Mouse (Mus musculus): ENCODE measurements around the gene Cabp1.
A peak's percentile ranks its signal among the peaks of the same experiment; 100 is the strongest.

The Cabp1 gene

DNA sequence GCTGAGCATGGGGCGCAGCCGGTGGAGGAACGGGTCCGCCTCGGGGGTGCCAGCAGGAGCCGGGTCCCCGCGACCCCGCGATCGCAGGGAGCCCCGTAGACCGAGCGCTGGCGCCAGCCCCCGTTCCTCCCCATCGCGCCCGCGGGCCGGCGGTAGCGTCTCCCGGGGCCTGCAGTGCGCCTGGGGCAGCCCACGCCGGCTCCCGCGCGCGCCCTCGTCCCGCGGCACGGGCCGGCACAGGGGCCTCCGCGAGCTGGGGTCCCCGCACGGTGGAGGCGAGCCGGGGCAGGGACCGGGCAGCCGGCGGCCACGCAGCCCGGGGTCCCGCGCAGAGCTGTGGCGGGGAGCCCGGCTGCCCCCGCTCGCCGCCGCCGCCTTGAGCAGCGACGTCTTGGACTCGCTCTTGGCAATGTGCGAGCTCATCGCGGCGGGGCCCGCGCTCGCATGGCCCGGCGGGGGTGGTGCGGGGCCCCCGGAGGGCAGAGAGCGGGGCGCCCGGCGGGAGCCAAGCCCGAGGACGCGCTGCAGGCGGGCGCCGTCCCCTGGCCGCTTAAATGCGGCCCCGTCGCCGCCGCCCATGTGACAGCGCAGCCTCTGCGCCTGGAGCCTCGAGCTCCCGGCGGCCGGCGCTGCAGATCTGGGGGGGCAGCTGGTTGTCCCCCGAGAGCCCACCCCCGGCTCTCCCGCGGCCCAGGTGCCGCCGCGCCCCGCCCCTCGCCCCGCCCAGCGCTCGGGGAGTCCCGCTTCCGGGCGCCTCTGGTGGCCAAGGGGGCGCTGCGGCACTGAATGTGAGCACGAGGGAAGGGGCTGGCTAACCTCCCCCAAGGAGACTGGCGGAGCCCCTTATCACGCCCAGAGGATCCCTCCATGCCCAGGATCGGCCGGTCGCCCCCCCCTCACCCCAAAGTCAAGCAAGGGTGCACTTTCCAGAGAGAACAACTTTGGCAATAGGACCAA, at the start of gene Cabp1:
Cabp1 (minus strand) TSS at position 713 of the 957 bp plus-strand sequence.
- DNase-seq = peak in 1 of 2 experiments; percentile 26

DNA sequence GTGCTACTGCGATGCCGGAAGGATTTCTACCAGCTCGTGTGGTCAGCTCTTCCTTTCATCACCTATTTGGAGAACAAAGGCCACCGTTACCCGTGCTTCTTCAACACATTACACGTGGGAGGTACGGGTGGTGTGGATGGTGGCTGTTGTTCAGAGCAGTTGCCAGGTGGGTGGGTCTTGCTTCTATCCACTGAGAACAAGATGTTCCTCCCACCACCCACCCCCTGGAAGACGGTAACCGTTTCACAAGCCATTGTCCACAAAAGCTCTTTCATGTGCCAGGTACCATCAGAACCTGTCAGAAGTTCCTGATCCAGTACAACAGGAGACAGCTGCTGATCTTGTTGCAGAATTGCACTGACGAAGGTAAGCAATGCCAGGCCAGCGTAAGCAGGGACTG, 46.0 kb upstream of the Cabp1 start:
- DNase-seq = no peak

DNA sequence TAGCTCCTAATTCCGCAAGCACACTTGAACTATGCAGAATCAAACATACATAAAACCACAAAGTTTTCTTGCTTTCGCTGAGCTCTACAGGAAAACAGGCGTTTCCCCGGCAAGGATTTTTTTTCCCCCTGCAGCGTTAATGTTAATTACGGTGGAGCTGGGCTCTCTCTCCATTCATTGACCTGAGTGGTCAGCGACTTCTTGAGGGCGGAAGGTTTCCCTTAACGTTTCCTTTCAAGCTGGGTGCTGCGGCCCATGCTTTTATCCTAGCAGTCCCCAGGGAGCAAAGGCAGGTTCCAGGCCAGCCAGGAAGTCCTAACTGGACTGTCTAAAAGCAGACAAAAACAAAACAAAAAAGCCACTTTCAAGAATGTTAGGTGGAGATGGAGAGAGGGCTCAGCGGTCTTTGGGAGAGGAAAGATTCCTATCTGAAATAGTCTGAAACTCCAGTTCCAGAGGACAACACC, 44.6 kb upstream of the Cabp1 start:
- peak in 1 of 2 experiments; percentile 33 for DNase-seq

DNA sequence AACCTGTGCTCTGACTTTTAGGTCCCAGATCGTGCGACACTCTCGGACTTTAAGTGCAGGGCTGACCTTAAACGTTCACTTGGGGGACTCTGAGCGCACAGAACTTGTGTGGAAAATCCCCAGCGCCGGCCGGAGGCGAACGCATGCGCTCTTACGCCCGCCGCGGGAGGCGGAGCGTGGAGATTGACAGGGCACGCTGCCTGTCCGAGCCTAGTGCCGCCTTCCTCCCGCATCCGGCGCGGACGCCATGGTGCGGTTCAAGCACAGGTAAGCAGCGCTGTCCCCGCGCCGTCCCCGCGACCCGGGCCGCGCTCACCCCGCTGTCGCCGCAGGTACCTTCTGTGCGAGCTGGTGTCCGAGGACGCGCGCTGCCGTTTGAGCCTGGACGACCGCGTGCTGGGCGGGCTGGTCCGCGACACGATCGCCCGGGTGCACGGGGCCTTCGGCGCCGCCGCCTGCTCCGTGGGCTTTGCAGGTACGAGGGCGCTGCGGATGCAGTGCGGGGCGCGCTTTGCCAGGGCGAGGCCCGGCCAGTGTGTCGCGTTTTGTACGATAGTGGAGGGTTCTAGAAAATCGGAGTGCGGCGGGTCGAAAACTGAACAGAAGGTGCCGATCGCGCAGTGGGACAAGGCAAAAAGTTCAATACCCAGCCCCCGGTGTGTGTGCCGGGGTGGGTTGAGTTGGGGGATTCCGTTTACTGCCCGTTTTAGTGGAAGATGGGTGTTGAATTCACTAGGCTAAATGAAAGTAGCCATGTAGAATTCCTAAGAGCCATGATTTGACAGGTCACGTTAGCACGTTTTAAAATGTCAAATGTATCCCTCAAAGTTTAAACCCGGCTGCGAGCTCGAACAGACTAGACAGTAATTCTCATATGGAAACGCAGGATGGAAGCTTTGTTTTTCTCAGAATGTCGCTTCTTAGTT, 43.9 kb upstream of the Cabp1 start:
- DNase-seq = peak; percentile 94 to 96

DNA sequence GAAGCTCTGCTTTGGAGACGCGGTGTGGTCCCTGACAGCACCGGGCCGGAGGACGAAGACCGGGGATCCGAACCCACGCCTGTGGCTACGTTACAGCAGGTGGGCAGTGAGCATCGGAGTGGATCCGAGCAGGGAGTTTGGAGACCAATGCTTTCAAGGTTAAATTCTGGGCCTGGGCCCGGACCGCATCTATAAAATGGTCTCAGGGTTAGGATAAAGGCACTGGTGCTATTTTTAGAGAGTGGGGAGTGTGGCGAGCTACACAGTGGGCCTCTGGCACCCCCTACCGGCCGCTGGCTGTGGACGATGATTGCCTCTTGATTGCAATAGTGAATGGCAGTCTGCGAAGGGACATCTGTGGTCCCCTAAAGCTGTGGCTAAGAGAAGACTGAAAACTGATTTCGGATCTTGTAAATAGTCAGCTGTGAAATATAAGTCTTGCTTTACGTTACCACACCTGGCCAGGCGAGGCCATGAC, 41.6 kb upstream of the Cabp1 start, which contains the start of gene Pop5:
Pop5 (plus strand) TSS at position 51 of the 478 bp plus-strand sequence.
- peak; percentile 75 to 92 for DNase-seq

DNA sequence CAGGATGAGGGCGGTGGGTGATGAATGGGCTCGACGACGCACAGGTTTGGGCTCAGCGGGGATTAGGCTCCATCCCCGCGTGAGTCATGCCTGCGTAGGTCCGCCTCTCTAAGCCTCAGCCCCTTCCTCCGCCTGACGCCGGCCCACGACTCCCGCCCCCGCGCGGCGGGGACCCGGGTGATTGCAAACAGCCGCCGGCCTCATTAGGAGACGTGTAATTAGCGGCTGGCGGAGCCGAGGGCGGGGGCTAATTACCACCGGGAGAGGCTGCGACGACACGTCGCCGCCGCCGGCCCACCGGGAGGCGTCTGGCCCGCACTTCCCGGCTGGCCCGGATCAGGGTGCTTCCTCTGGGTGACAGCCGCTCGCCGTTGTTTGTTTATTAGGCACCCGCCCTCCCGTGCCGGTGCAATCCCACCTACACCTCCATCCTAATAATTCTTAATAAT, 41.2 kb upstream of the Cabp1 start:
- DNase-seq = peak in 1 of 2 experiments; percentile 55

DNA sequence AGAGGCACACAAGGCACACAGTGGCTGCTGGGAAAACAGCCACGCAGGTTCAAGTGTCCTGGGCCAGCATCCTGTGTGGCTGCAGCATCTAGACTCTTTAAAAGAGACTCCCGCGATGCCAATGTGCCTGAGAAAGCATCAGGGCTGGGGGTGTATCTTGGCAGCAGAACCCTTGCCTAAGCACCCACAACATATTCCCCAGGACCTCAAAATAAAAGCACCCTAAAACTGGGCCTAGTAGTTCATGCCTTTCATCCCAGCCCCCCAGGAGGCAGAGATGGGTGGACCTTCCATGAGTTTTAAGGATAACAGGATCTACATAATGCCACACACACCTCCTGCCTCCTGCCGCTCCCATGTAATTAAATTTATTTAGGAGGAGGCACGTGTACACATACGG, 40.3 kb upstream of the Cabp1 start:
- no peak for DNase-seq

DNA sequence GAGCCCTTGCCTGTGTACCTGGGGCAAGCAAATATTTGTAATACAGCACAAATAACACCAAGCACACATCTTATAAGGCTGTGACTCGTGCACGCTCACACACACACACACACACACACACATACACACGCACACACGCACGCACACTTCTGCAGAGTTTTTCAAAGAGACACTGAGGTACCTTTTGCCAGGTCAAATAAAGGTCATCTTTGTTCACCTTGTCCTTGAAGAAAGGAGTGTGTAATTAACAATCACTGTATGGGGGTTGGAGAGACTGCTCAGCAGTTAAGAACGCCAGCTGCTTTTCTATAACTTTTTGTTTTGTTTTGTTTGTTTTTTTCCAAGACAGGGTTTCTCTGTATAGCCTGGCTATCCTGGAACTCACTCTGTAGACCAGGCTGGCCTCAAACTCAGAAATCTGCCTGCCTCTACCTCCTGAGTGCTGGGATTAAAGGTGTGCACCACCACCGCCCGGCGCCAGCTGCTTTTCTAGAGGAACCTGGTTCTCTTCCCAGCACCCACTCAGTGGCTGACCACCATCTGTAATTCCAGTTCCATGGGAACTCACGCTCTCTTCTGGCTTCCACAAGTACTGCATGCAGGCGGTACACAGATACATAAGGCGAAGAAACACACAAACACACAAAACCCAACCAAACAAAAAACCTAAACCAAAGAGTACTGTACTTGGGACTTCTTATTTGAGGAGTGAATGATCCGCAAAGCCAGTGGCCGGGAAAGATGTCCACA, 39.0 kb upstream of the Cabp1 start:
- no peak for DNase-seq

DNA sequence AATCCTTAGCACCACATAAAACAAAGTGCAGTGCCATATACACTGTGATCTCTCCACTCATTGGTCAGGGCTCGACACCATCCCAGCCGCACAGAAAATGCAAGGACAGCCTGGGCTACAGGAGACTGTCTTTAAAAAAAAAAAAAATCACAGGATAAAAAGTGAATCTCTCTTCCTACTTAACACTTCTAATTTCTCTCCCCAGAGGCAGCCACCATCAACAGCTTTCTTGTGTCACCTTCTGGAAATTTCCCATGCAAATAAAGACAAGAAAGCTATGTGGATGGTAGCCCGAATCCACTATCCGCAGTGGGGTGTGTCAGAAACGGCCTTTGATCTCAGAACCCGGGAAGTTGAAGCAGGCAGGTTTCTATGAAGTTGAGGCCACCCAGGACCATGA, 38.3 kb upstream of the Cabp1 start:
- no peak for DNase-seq

DNA sequence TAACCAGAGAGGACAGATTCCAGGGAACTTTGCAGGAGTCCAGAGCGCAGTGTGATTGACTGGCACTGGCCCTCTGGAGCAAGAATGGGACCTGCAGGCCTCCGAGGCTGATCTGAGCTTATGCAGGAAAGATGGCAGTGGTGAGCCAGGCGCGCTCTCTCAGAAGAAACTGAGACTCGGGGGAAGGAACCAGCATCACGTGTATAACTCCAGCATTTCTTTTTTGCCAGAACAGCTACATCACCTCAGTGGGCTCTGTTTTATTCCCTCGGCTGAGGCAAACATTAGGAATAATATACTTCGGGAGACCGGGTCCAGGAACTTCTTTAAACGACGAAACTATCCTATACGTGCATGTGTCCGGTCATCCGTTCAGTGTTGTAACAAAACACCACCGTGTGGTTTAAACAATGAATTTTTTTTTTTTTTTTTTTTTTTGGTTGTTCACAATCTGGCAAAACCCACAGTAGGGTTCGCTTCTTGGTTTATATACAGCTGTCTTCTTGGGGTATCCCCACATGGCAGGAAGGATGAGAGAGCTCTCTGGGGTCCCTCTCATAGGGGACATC, 37.5 kb upstream of the Cabp1 start:
- no peak for DNase-seq

DNA sequence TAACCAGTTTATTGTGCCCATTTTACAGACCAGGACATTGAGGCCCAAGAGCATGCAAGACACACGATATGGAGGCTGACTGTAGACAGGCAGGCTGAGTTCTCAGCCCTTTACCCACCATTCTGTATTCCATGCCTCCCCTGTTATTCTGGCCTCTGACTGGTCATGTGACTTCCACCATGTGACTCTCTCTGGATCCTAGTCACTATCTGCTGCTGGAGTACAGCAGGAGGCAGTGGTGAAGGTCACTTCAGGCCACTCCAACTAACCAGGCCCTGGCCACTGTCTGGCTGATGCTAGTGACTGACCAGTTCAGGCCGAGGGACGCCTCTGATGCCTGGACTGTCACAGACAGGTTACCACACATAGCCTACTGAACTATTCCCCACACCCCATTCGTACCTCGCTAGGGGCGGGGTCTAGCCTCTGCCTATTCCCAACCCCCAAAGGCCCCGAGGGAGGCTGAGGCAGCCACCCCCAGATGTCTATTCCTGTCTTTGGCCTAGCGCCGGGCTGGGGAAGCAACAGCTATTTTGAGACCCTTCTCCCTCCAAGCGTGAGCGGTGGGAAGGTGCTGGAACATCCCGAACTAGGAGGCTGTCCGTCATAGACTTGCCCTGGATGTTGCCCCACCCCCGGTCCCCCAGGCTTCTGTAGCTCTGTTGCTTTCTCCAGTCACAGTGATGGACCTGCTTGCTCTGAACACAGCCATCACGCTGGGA, 36.8 kb upstream of the Cabp1 start:
- no peak for DNase-seq

DNA sequence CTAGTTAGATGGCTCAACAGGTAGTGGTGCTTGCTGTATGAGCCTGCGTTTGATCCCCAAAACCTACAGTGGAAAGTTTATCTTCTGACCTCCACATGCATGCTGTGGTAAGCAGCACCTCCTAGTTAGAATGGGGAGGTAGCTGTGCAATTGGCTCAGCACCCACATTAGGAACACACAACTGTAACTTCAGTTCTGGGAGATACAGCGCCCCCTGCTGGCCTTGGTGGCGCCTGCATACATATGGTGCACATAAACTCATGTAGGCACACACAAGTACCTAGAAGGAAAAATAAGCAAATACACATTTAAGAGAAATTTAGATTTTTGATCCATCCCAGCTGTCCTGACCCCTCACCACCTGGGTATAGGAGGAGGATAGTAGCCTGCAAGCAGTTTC, 28.3 kb upstream of the Cabp1 start:
- DNase-seq = no peak

DNA sequence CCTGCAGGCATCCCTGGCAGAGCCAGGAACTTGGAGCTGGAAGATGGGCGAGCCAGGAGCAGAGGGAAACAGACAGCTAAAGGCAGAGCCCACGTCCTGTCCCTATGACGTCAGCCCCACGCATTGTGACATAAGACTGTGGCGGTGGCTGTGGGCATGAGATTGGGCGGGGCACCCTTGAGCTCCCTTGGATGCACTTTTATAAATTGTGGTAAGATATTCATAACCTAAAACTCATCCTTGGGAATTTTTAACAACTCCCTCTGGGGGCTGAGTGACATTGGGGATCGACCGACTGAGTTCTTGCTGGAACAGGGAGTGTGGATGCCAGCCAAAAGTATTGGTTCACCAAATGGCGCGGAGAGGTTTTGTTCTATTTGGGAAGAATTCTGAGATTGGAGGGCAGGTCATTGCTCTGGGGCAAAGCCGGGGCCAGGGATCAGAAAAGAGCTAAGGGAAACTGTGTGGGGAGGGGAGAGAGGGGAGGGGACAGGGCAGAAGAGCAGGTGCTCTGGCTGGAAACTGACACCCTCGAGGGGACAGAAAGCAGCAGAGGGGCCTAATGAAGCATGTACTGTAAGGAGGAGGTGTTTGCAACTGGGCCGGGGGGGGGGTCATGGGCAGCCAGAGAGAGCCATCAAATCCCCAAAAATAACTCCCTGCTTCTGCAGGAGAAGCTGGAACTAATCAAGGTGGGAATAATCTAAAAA, 26.9 kb upstream of the Cabp1 start:
- no peak for DNase-seq

DNA sequence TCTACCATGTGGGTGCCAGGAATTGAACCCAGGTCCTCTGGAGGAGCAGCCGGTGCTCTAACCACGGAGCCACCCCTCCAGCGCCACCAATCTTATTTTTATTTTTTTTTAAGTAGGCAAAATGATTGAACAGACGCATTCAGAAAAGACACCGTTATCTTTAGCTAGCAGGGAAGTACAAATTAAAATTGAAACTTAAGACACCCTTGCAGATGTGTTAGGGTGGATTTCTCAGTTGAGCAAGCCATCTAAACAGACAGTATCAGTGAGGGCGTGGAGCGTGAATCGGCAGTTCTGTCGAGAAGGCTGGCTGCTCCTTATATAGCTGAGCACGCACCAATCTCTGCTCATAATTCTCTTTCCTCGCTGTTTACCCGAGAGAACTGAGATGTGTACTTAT, 23.8 kb upstream of the Cabp1 start:
- no peak for DNase-seq

DNA sequence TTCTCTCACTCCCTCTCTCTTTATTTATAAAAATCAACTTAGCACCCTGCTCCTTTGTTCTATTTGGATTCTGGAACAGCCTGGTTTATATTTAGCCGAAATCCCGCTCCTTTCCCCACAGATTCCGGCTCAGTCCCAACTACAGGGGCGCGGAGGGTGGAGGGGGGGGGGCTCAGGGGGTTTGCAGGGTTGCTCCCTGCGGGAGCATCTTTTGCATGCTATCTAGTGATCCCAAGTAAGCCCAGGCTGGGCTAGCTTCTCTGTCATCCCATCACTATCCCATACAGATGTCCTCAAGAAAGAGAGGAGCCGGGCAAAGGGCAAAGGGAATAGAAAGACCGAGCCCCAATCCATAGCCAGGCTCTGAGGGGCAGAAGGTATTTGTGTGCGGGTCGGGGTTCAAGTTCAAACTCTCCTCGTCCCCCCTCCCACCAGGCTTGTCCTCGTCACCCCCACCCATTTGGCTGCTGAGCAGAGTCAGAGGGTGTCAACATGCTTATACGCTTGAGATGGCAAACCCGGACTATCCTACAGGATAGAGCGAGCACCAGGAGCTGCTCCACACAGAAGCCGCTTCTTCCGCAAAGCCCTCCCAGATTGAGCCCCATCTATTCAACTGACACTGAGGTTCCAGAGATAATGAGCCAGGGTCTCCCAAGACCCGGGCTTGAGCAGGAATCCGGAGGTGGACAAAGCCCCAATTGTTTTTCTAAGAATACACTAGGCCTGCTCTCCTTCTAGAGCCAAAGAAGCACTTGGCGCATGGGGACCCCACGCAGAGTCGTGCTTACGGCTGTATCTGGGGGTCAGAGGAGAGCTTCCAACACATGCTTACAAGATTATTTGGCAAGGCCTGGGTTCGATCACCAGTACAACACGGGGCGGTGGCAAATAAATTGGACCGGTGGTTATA, 21.3 kb upstream of the Cabp1 start:
- DNase-seq = no peak

DNA sequence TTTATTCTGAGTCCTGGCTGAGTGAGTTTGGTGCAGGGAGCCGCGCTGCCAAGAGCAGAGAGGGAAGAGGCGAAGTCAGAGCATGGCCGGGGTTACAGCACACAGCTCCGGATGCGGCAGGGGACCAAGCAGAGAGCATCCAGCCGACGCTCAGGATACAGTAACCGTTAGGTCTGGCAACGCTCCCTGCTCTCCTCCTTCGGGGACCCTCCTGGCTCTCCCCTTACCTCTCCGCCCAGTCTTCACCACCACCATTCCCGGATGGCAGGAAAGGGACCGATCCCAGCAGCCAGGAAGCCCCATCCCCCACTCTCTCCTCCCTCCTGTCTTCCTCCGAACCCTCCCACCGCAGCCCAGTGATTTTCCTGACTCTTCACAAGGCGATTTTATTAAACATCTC, 20.7 kb upstream of the Cabp1 start:
- DNase-seq = no peak

DNA sequence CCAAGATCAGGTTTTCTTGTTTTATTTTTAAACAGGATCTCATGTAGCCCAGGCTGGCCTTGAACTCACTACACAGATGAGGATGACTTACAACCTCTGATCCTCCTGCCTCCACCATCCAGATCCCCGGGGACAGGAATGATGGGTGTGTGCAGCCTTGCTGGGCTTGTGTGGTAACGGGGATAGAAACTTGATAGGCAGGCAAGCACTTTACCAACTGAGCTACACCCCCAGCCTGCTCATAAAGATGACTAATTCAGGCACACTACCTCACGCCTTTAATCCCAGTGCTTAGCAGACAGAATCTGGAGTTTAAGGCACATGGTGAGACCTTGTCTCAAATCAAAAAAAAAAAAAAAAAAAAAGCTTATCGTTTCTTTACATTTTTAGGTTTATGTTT, 18.7 kb upstream of the Cabp1 start:
- DNase-seq = no peak

DNA sequence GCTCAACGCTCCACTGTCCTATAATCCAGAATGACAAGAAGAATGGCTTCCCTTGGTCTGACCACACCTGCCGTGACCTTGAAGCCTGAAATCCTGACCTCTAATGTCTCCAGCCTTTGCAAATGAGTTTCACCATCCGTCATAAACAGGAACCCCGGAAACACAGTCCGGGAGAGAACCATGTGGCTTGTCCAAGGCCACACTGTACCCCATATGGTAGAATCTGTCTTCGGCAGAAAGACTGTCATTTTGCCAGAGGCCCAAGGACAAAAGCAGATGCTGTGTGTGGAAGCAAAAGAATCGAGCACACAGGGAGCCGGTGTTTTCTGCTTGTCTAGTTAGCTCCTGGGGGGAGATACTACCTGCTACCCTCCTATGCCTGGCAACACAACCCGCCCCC, 18.3 kb upstream of the Cabp1 start:
- DNase-seq = no peak

DNA sequence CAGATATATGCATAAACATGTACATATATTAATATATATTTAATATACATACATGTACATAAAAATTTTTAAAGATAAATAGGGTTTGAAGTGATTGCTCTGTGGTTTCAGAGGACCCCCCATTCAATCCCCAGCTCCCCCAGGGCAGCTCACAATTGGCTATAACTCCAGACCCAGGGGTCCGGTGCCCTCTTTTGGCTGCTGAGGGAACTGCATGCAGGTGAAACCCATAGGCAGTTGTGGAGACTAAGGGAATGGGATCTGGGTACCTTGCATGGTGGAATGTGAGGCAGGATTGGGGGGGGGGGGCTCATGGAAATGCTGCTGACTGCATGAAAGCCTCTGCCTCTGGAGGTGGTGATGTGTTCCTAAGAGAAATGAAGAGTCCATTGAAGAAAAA, 16.2 kb upstream of the Cabp1 start:
- DNase-seq = peak in 1 of 2 experiments; percentile 39

DNA sequence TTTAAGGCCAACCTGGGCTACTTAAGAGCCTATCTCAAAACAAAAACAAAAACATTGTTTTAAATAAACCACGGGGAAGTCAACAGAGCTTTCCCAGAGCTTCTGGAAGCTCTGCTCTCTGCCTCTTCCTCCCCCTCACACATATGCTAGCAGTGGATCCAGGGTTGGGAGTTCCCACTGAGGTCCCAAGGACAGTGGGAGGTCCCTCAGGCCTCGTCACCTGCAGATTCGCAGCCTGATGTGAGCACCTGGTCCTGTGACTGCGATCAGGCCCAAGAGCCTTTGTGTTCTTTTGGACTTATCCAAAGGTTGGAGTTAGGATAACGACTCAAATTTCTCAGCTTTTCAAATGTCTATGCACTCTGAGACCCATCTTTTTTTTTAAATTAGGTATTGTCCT, 14.4 kb upstream of the Cabp1 start:
- DNase-seq = no peak

Data from kidney, adult 8-10 months (tissue).